Mouse (Mus musculus): ENCODE measurements at regions not wholly inside any gene's neighbourhood (a gene's known extent, or its start where the extent isn't known, plus 50 kb on each side); places are given as distances from the start of the nearest gene placed in this dataset.

- H3K4me3 ChIP-seq (ENCODE audit: insufficient read depth, poor library complexity, severe bottlenecking): no peak overlapping the region
- H3K36me3 ChIP-seq (ENCODE audit: control insufficient read depth, insufficient read depth): no peaks in the 10 kb centered on the region
- no peak overlapping the region for H3ac ChIP-seq (ENCODE audit: control insufficient read depth, insufficient read length, low read depth)
- TF ChIP-seq FOSL1 (IDR thresholded peaks at IDR 0.05; ENCODE audit: insufficient read depth, low read length, poor library complexity, severe bottlenecking) (no peak), USF1 (IDR thresholded peaks at IDR 0.05; ENCODE audit: low read depth) (no peak), MYOG (IDR thresholded peaks at IDR 0.05; ENCODE audit: control insufficient read depth, extremely low read depth, insufficient read length) (no peak), CTCF (IDR thresholded peaks at IDR 0.05; ENCODE audit: control insufficient read depth, insufficient read depth, insufficient read length) (no peak), MAX (IDR thresholded peaks at IDR 0.05) (no peak), CEBPB (IDR thresholded peaks at IDR 0.05; ENCODE audit: low read depth) (no peak), MYOD1 (IDR thresholded peaks at IDR 0.05; ENCODE audit: control insufficient read depth, insufficient read length, low read depth) (no peak)
- H3K27me3 ChIP-seq (ENCODE audit: control insufficient read depth, insufficient read depth, insufficient read length): no peaks in the 10 kb centered on the region
- H3K79me3 ChIP-seq (ENCODE audit: low read depth): no peaks in the 10 kb centered on the region
- no peaks in the 10 kb centered on the region for H3K79me2 ChIP-seq (ENCODE audit: control insufficient read depth, insufficient read depth)
Measured at GRCm38 (mm10) chr3:138626230-138626629, 100.3 kb downstream of the Eif4e start.

DNA sequence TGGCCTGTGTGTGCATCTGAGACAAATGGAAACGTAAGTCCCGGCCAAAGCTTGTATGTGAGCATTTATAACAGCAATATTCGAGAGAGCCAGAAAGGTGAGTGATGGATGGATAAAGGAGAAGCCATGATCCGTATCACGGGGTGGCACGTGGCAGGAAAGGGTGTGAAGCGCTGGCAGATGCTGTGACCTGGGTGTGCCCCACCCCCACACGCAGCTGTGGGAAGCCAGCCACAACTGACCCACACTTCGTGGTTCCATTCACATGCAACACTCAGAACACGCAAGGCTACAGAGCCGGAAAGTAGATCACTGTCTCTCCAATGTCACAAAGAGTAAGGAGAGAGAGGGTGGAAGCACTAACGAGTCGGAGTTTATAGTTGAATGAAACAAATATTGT, 104.3 kb downstream of the Eif4e start:
- no peaks in the 10 kb centered on the region for H3K27me3 ChIP-seq (ENCODE audit: control insufficient read depth, insufficient read depth, insufficient read length)
- H3K79me2 ChIP-seq (ENCODE audit: control insufficient read depth, insufficient read depth): no peaks in the 10 kb centered on the region
- no peak overlapping the region for H3ac ChIP-seq (ENCODE audit: control insufficient read depth, insufficient read length, low read depth)
- no peaks in the 10 kb centered on the region for H3K36me3 ChIP-seq (ENCODE audit: control insufficient read depth, insufficient read depth)
- no peak overlapping the region for H3K4me3 ChIP-seq (ENCODE audit: insufficient read depth, poor library complexity, severe bottlenecking)
- no peak for TF ChIP-seq MYOG (IDR thresholded peaks at IDR 0.05; ENCODE audit: control insufficient read depth, extremely low read depth, insufficient read length)
- no peak for TF ChIP-seq MYOD1 (IDR thresholded peaks at IDR 0.05; ENCODE audit: control insufficient read depth, insufficient read length, low read depth)
- TF ChIP-seq USF1 (IDR thresholded peaks at IDR 0.05; ENCODE audit: low read depth): no peak
- TF ChIP-seq CEBPB (IDR thresholded peaks at IDR 0.05; ENCODE audit: low read depth): no peak
- TF ChIP-seq CTCF (IDR thresholded peaks at IDR 0.05; ENCODE audit: control insufficient read depth, insufficient read depth, insufficient read length): no peak
- no peak for TF ChIP-seq FOSL1 (IDR thresholded peaks at IDR 0.05; ENCODE audit: insufficient read depth, low read length, poor library complexity, severe bottlenecking)
- TF ChIP-seq MAX (IDR thresholded peaks at IDR 0.05): no peak
- H3K79me3 ChIP-seq (ENCODE audit: low read depth): no peaks in the 10 kb centered on the region

- TF ChIP-seq USF1 (IDR thresholded peaks at IDR 0.05; ENCODE audit: low read depth) (no peak), MYOG (IDR thresholded peaks at IDR 0.05; ENCODE audit: control insufficient read depth, extremely low read depth, insufficient read length) (no peak), MAX (IDR thresholded peaks at IDR 0.05) (no peak), CEBPB (IDR thresholded peaks at IDR 0.05; ENCODE audit: low read depth) (no peak), FOSL1 (IDR thresholded peaks at IDR 0.05; ENCODE audit: insufficient read depth, low read length, poor library complexity, severe bottlenecking) (no peak), MYOD1 (IDR thresholded peaks at IDR 0.05; ENCODE audit: control insufficient read depth, insufficient read length, low read depth) (no peak), CTCF (IDR thresholded peaks at IDR 0.05; ENCODE audit: control insufficient read depth, insufficient read depth, insufficient read length) (no peak)
- H3K36me3 ChIP-seq (ENCODE audit: control insufficient read depth, insufficient read depth): no peaks in the 10 kb centered on the region
Measured at GRCm38 (mm10) chr3:138632086-138632485, 106.1 kb downstream of the Eif4e start.

DNA sequence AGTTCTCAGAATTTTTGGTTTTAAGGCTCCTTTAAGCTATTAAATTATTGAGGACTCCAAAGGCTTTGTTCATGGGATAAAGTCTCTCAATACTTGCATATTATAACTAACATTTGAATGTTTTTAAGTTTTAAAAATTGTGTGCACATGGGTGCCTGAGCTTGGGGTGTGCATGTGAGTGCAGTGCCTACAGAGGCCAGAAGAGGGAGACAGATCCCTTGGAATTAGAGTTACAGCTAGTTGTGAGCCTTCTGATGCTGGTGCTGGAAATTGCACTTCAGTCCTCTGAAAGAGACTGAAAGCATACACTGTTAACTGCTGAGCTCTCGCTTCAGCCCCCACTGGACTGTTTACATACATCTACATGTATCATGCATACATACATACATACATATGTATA, 100.0 kb upstream of the Tspan5 start:
- Histone ChIP-seq H3K79me3 (ENCODE audit: low read depth) (no peaks in the 10 kb centered on the region), H3K27me3 (ENCODE audit: control insufficient read depth, insufficient read depth, insufficient read length) (no peaks in the 10 kb centered on the region), H3K36me3 (ENCODE audit: control insufficient read depth, insufficient read depth) (no peaks in the 10 kb centered on the region), H3K79me2 (ENCODE audit: control insufficient read depth, insufficient read depth) (no peaks in the 10 kb centered on the region), H3ac (ENCODE audit: control insufficient read depth, insufficient read length, low read depth) (no peak overlapping the region), H3K4me3 (ENCODE audit: insufficient read depth, poor library complexity, severe bottlenecking) (no peak overlapping the region)
- TF ChIP-seq CTCF (IDR thresholded peaks at IDR 0.05; ENCODE audit: control insufficient read depth, insufficient read depth, insufficient read length) (peak; percentile 19), FOSL1 (IDR thresholded peaks at IDR 0.05; ENCODE audit: insufficient read depth, low read length, poor library complexity, severe bottlenecking) (no peak), MYOG (IDR thresholded peaks at IDR 0.05; ENCODE audit: control insufficient read depth, extremely low read depth, insufficient read length) (no peak), MAX (IDR thresholded peaks at IDR 0.05) (peak; percentile 29), USF1 (IDR thresholded peaks at IDR 0.05; ENCODE audit: low read depth) (no peak)

More at GRCm38 (mm10) chr3:138632086-138632485, 106.1 kb downstream of the Eif4e start:
- H3K4me3 ChIP-seq (ENCODE audit: insufficient read depth, poor library complexity, severe bottlenecking): no peak overlapping the region
- H3K79me3 ChIP-seq (ENCODE audit: low read depth): no peaks in the 10 kb centered on the region
- no peaks in the 10 kb centered on the region for H3K27me3 ChIP-seq (ENCODE audit: control insufficient read depth, insufficient read depth, insufficient read length)
- no peak overlapping the region for H3ac ChIP-seq (ENCODE audit: control insufficient read depth, insufficient read length, low read depth)
- H3K79me2 ChIP-seq (ENCODE audit: control insufficient read depth, insufficient read depth): no peaks in the 10 kb centered on the region

DNA sequence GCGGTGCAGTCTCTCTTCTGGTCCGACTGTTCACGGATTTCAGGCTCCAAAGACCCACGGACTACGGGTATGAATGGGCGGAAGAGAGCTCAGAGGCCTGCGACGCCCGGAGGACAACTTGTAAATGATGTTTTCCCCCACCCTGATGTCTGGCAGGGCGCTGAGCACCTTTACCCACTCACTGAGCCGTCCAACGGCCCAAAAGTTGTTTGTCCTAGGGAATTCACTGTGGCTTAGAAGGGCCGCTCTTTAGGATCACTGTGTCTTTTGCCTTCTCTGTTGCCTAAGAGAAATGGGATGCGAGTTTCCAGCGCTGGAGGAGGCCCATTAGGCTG, 98.1 kb upstream of the Tspan5 start:
- Histone ChIP-seq H3K27me3 (ENCODE audit: control insufficient read depth, insufficient read depth, insufficient read length) (no peaks in the 10 kb centered on the region), H3K79me2 (ENCODE audit: control insufficient read depth, insufficient read depth) (no peaks in the 10 kb centered on the region), H3K4me3 (ENCODE audit: insufficient read depth, poor library complexity, severe bottlenecking) (no peak overlapping the region), H3K36me3 (ENCODE audit: control insufficient read depth, insufficient read depth) (no peaks in the 10 kb centered on the region), H3K79me3 (ENCODE audit: low read depth) (no peaks in the 10 kb centered on the region), H3ac (ENCODE audit: control insufficient read depth, insufficient read length, low read depth) (no peak overlapping the region)
- TF ChIP-seq FOSL1 (IDR thresholded peaks at IDR 0.05; ENCODE audit: insufficient read depth, low read length, poor library complexity, severe bottlenecking): no peak
- no peak for TF ChIP-seq CEBPB (IDR thresholded peaks at IDR 0.05; ENCODE audit: low read depth)
- TF ChIP-seq MYOD1 (IDR thresholded peaks at IDR 0.05; ENCODE audit: control insufficient read depth, insufficient read length, low read depth): no peak

GRCm38 (mm10) chr3:138644286-138644951, 97.6 kb upstream of the Tspan5 start:
- no peak overlapping the region for H3K4me3 ChIP-seq (ENCODE audit: insufficient read depth, poor library complexity, severe bottlenecking)

More at GRCm38 (mm10) chr3:138644286-138644951, 97.6 kb upstream of the Tspan5 start:
- Histone ChIP-seq H3K79me3 (ENCODE audit: low read depth) (no peaks in the 10 kb centered on the region), H3K36me3 (ENCODE audit: control insufficient read depth, insufficient read depth) (no peaks in the 10 kb centered on the region), H3K27me3 (ENCODE audit: control insufficient read depth, insufficient read depth, insufficient read length) (no peaks in the 10 kb centered on the region), H3ac (ENCODE audit: control insufficient read depth, insufficient read length, low read depth) (no peak overlapping the region), H3K79me2 (ENCODE audit: control insufficient read depth, insufficient read depth) (no peaks in the 10 kb centered on the region)
- TF ChIP-seq MYOG (IDR thresholded peaks at IDR 0.05; ENCODE audit: control insufficient read depth, extremely low read depth, insufficient read length) (no peak), MYOD1 (IDR thresholded peaks at IDR 0.05; ENCODE audit: control insufficient read depth, insufficient read length, low read depth) (no peak), USF1 (IDR thresholded peaks at IDR 0.05; ENCODE audit: low read depth) (no peak), CEBPB (IDR thresholded peaks at IDR 0.05; ENCODE audit: low read depth) (no peak), MAX (IDR thresholded peaks at IDR 0.05) (no peak), CTCF (IDR thresholded peaks at IDR 0.05; ENCODE audit: control insufficient read depth, insufficient read depth, insufficient read length) (no peak), FOSL1 (IDR thresholded peaks at IDR 0.05; ENCODE audit: insufficient read depth, low read length, poor library complexity, severe bottlenecking) (no peak)

Measured in C2C12 (cell line).